Mouse (Mus musculus): ENCODE measurements at regions not wholly inside any gene's neighbourhood (a gene's known extent, or its start where the extent isn't known, plus 50 kb on each side); places are given as distances from the start of the nearest gene placed in this dataset.

- DNase-seq (ENCODE audit: low spot score in 2 of 2) = no peak
Measured at GRCm38 (mm10) chr9:61640739-61641138, 268.6 kb downstream of the Tle3 start.

DNA sequence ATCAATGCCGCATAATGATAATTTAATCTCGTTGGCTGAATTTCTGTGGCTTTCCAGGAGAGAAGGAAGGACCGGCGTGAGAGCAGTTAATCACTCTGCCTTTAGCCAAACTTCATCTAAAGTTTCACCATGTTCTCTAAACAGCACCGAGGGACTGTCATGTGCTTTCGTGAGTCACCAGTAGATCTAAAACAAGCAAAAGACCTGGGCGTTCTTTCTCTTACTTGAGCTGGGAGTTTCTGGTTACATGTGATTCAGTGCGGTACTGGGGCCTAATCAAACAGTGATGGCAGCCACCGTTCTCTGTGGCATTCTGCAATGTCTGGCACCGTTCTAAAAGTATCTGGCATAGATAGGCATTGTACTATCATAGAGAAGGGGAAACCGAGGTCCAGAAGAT lies 266.7 kb downstream of the Tle3 start:
- DNase-seq (ENCODE audit: low spot score in 2 of 2) = no peak

- no peak for DNase-seq (ENCODE audit: low spot score in 2 of 2)
Measured at GRCm38 (mm10) chr9:61633936-61634335, 261.8 kb downstream of the Tle3 start.

GRCm38 (mm10) chr9:61632602-61633001 lies 260.4 kb downstream of the Tle3 start:
- no peak for DNase-seq (ENCODE audit: low spot score in 2 of 2)

DNA sequence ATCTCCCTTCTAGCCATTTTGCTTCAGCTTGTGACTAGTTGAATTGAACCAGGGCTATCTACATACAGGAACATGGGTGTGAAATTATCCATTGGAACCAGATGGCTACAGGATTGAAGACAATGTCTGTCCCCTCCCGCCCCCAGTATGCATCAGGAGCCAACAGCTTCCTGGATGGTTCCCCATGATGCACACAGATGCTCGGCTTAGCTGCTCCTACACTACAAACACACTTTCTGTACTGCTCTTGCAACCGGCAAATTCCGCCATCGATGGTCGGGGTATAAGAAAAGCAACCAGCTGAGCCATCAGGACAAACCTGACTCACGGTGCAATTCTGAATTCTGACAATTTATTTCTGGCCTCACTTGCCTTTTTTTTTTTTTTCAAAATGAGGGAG lies 258.9 kb downstream of the Tle3 start:
- DNase-seq (ENCODE audit: low spot score in 2 of 2) = peak; percentile 24 to 36

GRCm38 (mm10) chr9:61627801-61628574 lies 255.8 kb downstream of the Tle3 start:
- DNase-seq (ENCODE audit: low spot score in 2 of 2) = no peak

DNA sequence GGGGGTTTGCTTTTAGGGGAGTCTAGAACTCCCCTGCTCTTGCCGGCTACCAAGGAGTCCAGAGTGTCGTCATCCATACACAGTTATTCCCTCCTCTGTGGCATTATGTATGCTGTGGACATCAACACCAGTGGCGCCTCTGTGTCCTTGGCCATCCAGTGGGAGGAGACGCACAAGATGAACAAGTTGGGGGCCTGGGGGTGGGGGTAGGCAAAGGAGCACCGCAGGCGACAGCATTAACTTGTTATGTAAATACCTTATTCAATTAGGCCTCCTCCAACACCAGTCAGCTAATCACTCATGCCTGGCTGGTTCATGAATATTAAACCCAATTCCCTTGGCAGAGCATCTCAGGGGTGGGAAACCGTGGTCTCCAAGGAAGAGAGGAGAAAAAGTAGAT lies 250.8 kb downstream of the Tle3 start:
- no peak for DNase-seq (ENCODE audit: low spot score in 2 of 2)

DNA sequence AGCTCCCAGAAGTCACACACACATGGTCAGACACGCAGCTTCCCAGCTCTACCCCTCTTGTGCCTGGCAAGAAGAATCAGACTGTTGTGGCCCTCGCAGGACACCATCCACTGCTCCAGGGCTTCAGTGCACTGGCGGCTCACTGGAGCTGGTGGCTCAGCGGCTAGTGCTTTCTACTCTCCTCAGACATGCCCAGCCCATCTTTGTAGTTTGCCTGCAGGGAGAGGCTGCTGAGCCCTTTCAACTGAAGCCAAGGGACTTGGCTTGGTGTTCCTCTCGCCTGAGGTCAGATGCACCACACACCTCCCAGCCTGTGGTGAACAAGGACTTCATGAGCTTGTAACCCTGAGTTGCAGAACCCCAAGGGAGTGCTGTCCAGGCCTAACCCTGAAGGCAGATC lies 249.8 kb downstream of the Tle3 start:
- no peak for DNase-seq (ENCODE audit: low spot score in 2 of 2)

GRCm38 (mm10) chr9:61620786-61621185 lies 248.6 kb downstream of the Tle3 start:
- DNase-seq (ENCODE audit: low spot score in 2 of 2) = peak; percentile 29 to 61

DNA sequence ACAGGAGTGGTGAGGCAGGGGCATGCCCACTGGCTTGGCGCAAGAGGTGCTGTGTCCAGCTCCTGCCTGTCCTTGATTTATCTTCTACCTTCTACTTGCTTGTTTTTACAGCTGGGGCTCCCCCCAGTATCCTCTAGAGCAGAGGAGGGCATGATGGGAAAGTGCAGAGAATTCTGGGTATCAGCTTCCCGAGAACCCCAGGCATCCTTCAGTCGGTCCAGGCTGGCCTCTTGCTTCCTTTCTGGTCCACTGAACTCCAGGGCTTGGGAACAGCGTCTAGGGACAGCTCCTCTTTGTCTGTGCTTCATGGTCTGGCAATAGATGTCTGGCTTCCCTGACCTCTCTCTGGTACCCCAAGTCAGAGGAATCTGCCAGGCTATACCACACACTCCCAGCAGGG lies 247.9 kb downstream of the Tle3 start:
- no peak for DNase-seq (ENCODE audit: low spot score in 2 of 2)

DNA sequence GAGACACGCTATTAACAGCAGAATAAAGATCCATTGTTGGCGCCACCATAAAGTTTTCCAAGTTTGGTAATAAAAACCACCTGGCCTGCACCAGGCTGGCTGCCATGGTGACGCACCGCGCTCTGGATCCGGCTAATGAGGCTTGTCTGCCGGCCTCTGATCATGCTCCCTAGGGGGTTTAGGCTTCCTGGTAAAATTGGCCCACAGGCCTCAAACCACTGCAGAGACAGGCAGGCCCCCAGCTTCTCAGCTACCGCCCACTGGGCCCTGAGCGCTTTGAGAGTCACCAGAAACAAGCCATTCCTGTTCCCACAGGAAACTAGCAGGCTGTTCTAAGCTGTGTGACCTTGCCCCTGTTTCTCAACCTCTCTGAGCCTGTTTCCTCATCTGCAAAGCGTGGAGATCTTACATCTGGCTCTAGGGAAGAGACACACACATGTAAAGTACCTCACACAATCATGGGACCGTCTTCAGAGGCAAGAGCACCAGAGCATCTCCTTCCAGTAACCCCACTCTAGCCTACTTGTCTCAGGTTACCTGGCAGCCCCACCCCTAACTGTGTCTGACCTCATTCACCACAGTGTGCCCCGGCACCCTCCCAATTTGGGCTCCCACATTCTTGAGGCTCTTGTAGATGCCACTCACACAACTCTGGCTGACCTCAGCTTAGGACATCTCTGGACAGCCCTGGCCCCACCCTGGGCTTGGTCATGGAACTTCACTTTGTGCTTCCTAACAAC lies 246.5 kb downstream of the Tle3 start:
- no peak for DNase-seq (ENCODE audit: low spot score in 2 of 2)

- no peak for DNase-seq (ENCODE audit: low spot score in 2 of 2)
Measured at GRCm38 (mm10) chr9:61617979-61618378, 245.8 kb downstream of the Tle3 start.

- DNase-seq (ENCODE audit: low spot score in 2 of 2) = no peak
Measured at GRCm38 (mm10) chr9:61615556-61615955, 243.4 kb downstream of the Tle3 start.

DNA sequence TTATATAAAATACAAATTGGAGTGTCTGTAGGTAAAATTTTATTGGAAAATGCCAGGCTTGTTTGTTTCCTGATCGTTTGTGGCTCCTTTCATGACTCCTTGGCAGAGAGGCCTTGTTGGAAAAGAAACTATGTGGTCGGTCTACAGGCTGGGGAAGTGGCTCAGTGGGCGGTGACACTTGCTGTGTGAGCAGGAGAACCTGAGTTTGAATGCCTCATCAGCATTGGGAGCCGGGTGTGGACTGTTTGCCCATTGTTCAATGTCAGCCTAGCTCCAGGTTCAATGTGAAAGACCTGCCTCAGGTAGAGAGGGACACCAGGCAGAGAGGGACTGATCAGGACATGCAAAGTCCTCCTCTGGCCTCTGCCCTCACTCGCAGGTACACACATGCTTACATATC lies 235.4 kb downstream of the Tle3 start:
- DNase-seq (ENCODE audit: low spot score in 2 of 2) = no peak

- no peak for DNase-seq (ENCODE audit: low spot score in 2 of 2)
Measured at GRCm38 (mm10) chr9:61602353-61602978, 230.3 kb downstream of the Tle3 start.

DNA sequence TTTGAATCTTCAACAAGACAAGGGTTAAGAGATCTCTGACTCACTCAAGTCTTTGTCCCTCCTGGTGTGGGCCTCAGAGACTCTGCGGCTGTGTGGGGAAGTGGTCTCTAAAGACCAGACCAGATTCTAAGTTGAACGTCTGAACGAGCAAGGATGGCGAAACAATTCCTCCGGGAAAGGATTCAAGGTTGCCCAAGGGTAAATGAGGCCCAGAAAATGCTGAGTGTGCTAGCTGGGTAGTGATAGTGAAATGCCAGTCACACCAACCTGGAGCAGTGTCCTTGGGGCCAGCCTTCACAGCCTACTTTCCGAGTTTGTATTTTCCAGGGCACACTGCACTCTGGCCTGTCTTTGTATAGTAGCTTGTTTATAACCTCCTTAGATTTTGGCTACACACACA lies 229.7 kb downstream of the Tle3 start:
- no peak for DNase-seq (ENCODE audit: low spot score in 2 of 2)

DNA sequence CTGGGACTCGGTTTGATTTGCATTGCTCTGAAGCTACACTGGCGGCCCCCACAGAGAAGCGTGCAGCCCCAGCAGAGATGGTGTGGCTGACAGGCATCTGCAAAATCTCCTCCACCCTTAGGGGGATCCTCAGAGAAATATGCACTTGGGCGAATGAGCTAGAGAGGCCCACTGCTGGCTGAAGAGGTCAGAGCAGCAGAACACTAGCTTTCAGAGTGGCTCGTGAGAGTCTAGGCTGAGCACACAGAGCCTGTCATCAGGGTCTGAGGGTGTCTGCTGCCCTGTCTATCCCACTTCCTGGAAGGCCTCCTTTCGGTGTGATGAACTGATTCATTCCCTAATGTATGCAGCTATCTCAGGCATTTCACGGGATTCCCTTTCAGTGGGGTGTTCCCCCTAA lies 225.1 kb downstream of the Tle3 start:
- no peak for DNase-seq (ENCODE audit: low spot score in 2 of 2)

DNA sequence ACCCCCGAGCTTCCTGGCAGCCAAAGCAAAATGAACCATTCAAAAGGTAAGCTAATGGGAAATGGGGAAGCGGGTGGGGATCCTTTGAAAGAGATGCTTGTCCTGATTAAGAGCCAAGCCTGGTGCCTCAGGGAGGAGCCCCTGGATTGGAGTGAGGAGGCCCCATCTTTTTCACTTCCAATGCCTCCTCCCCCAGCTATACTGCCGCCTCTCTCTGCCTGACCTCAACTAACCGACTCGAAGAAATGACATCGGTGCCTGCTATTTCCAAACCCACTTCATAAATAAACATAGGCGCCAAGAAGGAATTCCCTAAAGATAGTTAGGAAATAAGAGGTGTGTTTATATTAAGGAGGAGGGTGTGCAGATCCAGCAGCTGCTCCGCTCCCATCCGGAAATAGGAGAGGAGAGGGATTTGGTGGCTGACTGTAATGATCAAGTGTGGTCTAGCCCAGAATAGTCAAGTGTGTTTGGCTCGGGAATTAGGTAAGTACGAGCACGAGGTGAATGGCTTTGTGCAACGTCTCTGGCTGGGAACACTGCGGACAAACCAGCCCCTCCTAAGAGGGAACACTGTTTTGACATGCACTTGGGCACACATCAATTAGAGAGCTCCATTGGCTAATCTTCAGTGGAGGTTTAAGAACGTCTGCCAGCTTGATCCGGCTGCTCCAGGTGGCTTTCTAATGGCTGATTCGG lies 224.4 kb downstream of the Tle3 start:
- no peak for DNase-seq (ENCODE audit: low spot score in 2 of 2)

- DNase-seq (ENCODE audit: low spot score in 2 of 2) = no peak
Measured at GRCm38 (mm10) chr9:61595170-61595967, 223.2 kb downstream of the Tle3 start.

GRCm38 (mm10) chr9:61593991-61594390 lies 221.8 kb downstream of the Tle3 start:
- no peak for DNase-seq (ENCODE audit: low spot score in 2 of 2)
